Mouse (Mus musculus) c-Kit-positive CD71-positive TER-119-positive erythroid progenitor cells, embryonic 14.5 days (primary cell): ENCODE data around the gene Scd2.
A peak's percentile ranks its signal among the peaks of the same experiment; 100 is the strongest.
"Not testable (repeated sequence)": the region's sequence is repeated elsewhere in the genome, so short reads cannot be mapped to it uniquely, and the experiment has no call there.

ENCODE experiments used
- DNase-seq: peaks from one replicate; pipeline ENCODE4 v3.0.0-alpha.2; 2013; ENCODE audit warnings: low spot score

The Scd2 gene

GRCm38 (mm10) chr19:44312007-44312360, 18.5 kb downstream of the Scd2 start:
- DNase-seq: no peak

- no peak for DNase-seq
Observed at GRCm38 (mm10) chr19:44313066-44313465, 19.6 kb downstream of the Scd2 start.

- DNase-seq: peak; percentile 47
Observed at GRCm38 (mm10) chr19:44314327-44314759, 20.9 kb downstream of the Scd2 start.

GRCm38 (mm10) chr19:44314871-44315414, 21.5 kb downstream of the Scd2 start:
- no peak for DNase-seq

- no peak for DNase-seq
Observed at GRCm38 (mm10) chr19:44316752-44317315, 23.4 kb downstream of the Scd2 start.

GRCm38 (mm10) chr19:44317391-44317790, 23.9 kb downstream of the Scd2 start:
- DNase-seq: no peak

GRCm38 (mm10) chr19:44318545-44318944, 25.1 kb downstream of the Scd2 start:
- DNase-seq: no peak

GRCm38 (mm10) chr19:44320316-44320715, 26.8 kb downstream of the Scd2 start:
- DNase-seq: no peak

- no peak for DNase-seq
Observed at GRCm38 (mm10) chr19:44321201-44321600, 27.7 kb downstream of the Scd2 start.

GRCm38 (mm10) chr19:44321631-44322030, 28.2 kb downstream of the Scd2 start:
- DNase-seq: no peak

GRCm38 (mm10) chr19:44329566-44329965, 36.1 kb downstream of the Scd2 start:
- no peak for DNase-seq

GRCm38 (mm10) chr19:44331128-44331527, 37.7 kb downstream of the Scd2 start:
- DNase-seq: not testable (repeated sequence)

- DNase-seq: no peak
Observed at GRCm38 (mm10) chr19:44331911-44332310, 38.4 kb downstream of the Scd2 start.

GRCm38 (mm10) chr19:44332326-44332725, 38.9 kb downstream of the Scd2 start:
- DNase-seq: no peak

GRCm38 (mm10) chr19:44332833-44333623, 39.6 kb downstream of the Scd2 start, which contains the start of gene Scd4:
Gene Scd4 (plus strand): TSS chr19:44333092.
- no peak for DNase-seq

- DNase-seq: no peak
Observed at GRCm38 (mm10) chr19:44333991-44334390, 40.5 kb downstream of the Scd2 start.

- no peak for DNase-seq
Observed at GRCm38 (mm10) chr19:44335876-44336662, 42.6 kb downstream of the Scd2 start.

GRCm38 (mm10) chr19:44349689-44350088, 56.2 kb downstream of the Scd2 start:
- no peak for DNase-seq

GRCm38 (mm10) chr19:44351756-44352155, 58.3 kb downstream of the Scd2 start:
- DNase-seq: no peak
